Mouse (Mus musculus) gastrocnemius, postnatal 14 days (tissue): Measurements from ENCODE around the gene Slc2a1. TPM values are rescaled to one million over a fixed set of nuclear protein-coding genes. Genes with fewer than 3 reads are reported as not detected.

Experiments
- DNase-seq: peaks from one replicate; pipeline ENCODE4 v3.0.0; 2021; ENCODE audit warnings: mixed read lengths
- intact Hi-C: fragments of 180-260 bp; cut with DNase I; formaldehyde crosslinking; loops from one replicate; pipeline ENCODE4 v1.15.1; 2025; ENCODE audit warnings: low total_unique reads
- total RNA-seq, 2 experiments: library from RNA; stranded (reverse); gene quantifications; 2 replicates each; pipeline ENCODE4 v1.2.3; 2021

Slc2a1 gene
- total RNA-seq, 2 experiments from 2014 or later: 4.8 to 6.6 TPM

GRCm38 (mm10) chr4:119124771-119125273, 16.3 kb downstream of the Slc2a1 start:
- intact Hi-C loops: no loop called here
- DNase-seq: no peak

- intact Hi-C loops: no loop called here
- no peak for DNase-seq
Observed at GRCm38 (mm10) chr4:119125577-119126270, 17.2 kb downstream of the Slc2a1 start.

DNA sequence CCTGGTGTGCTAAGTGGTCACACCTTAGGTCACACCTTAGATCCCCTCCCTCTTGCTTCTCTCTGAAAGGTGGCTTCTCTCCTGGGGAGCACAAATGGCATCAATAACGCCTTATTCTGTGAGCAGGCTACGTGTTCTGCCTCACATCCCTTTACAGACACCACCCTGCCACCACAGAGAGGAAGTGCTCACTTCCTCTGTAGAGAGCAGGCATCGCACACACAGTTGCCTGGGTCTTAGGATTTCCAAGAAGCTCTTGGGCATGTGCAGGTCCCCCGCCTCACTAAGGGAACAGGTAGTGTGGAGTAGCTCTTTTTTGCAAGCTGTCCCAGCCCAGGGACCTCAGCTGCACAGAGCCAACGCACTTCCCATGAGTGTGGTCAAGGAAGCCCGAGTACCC, 18.7 kb downstream of the Slc2a1 start:
- intact Hi-C loops: no loop called here

GRCm38 (mm10) chr4:119128547-119128946, 20.0 kb downstream of the Slc2a1 start:
- intact Hi-C loops: no loop called here
- no peak for DNase-seq

More for the DNA sequence above, 18.7 kb downstream of the Slc2a1 start:
- no peak for DNase-seq

DNA sequence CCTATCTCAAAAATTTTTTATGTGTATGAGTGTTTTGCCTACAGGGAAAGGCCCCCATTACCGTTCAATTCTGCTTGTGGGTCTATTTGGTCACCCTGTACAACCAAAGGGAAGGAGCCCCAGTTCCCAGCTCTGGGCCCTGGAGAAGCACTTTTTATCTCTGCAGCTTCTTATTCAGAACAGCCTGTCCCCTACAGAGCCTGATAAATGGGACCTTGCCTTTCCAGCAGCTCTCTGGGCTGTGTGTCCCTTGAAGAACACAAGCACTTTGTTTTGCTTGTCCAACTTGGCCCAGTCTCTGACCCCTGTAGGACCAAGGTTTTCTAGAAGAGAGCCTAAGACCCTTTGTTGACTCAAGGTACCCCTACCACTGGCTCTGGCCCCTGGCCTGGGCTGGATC, 20.6 kb downstream of the Slc2a1 start:
- intact Hi-C loops: no loop called here
- DNase-seq: no peak

GRCm38 (mm10) chr4:119131189-119131910, 22.8 kb downstream of the Slc2a1 start:
- DNase-seq: no peak

DNA sequence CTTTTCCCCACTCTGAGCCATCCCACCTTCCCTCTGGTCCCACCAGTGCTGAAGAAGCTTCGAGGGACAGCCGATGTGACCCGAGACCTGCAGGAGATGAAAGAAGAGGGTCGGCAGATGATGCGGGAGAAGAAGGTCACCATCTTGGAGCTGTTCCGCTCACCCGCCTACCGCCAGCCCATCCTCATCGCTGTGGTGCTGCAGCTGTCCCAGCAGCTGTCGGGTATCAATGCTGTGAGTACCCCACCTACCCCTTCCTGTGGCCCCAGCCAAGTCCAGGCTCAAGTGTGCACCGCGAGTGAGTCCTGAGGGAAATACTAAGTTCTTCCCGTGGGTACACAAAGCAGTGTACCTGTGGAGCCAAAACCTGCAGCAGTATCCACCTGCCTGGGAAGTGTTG, 24.8 kb downstream of the Slc2a1 start:
- intact Hi-C loops: no loop called here
- no peak for DNase-seq

More at GRCm38 (mm10) chr4:119131189-119131910, 22.8 kb downstream of the Slc2a1 start:
- intact Hi-C loops: no loop called here

DNA sequence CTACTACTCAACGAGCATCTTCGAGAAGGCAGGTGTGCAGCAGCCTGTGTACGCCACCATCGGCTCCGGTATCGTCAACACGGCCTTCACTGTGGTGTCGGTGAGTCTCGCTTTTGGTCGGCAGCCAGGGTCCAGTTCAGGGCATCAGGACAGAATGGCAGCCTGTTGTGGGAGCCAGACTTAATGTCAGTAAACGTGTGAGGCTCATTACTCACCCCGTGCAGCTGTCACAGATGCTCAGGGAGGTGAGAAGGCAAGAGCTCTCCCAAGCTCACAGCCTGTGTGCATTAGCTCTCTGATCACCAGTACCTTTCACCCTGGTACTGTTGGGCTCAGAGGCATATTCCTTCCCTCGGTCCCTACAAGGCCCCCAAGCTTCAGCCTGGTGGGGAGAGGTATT, 25.3 kb downstream of the Slc2a1 start:
- intact Hi-C loops: no loop called here
- no peak for DNase-seq

GRCm38 (mm10) chr4:119137313-119137712, 28.8 kb downstream of the Slc2a1 start:
- intact Hi-C loops: no loop called here
- DNase-seq: no peak

- peak; percentile 49 for DNase-seq
- intact Hi-C loops: no loop called here
Observed at GRCm38 (mm10) chr4:119138171-119138570, 29.7 kb downstream of the Slc2a1 start.

DNA sequence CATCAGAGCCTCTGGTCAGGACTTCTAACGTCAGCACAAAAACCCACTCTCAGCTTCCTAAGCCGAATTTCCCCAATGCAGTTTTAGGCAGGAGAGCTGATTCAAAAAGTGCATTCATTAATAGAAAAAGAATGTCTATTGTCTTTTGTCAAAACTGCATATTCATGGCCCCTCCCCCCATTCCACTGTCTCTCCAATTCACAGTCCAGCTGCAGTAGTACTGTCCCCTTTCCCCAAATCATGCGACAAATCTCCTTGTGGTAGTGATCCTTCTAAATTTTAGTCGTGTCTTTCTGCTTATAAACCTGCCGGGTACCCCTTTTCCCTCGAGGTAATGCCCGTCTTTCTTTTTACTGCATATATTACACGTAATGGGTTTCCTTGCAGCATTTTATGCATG, 30.3 kb downstream of the Slc2a1 start:
- intact Hi-C loops: no loop called here

DNA sequence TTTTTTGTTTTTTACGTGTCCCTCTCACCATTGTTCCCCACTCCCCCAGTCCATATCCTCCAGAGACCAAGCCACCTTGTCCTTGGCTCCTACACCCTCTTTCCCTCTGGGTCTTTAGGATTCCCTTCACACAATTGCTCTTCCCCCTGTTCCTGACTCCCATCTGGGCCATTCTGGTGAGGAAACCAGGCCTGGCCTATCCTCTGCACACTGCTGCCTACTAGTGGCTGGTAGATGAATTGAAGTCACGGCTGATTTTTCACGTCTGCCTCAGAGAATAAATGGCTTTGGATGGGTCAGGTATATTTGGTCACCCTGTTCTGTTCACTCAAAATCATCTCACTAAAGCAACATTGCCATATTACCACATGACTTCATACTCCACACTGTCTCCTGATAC, 31.6 kb downstream of the Slc2a1 start:
- intact Hi-C loops: no loop called here
- DNase-seq: no peak

More for the DNA sequence above, 30.3 kb downstream of the Slc2a1 start:
- no peak for DNase-seq

DNA sequence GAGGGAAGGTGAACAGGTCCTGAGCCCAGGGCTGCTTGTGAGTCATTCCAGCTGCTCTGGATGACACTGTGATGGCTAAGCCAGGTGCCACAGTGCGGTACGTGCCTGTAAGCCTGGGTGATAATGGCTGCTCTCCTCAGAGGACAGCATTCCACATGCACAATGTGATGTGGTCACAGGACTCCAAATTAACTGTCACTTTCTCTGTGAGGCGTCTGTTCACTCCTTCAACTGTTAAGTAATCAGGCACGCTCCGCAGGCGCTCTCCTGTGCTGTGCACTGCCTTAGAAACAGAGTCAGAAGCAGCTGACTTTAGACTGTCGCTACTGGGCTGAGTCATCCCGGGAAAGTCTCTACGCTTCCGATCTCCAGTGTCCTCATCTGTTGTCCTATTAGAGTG, 32.7 kb downstream of the Slc2a1 start:
- no peak for DNase-seq
- intact Hi-C loops: no loop called here

DNA sequence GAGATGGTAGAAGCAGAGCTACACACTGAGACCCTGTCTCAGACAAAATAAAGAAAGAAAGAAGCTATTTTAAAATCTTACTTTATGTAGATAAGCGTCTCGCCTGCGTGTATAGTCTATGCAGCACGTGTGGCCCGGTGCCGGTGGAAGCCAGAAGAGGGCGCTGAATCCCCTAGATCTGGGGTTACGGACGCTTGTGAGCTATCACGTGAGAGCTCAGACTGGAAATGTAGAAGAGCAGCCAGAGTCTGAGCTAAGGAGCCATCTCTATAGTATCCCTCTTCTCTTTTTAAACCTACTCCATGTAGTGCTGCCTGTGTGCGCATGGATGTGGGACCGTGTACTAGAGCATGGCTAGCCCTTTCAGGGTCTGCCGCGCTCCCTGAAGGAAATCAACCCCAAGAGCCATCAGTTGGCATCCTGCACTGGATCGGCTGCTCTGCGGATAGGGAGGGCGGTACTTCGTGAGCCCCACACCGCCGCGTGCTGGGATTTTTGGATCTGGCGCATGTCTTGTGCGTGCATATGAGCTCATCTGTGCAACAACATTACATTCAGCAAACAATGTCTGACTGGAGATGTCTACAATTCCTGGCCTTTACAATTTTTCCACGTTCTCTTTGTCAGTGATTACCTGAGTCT, 33.8 kb downstream of the Slc2a1 start:
- DNase-seq: peak; percentile 62
- intact Hi-C loops: no loop called here

- no peak for DNase-seq
- intact Hi-C loops: no loop called here
Observed at GRCm38 (mm10) chr4:119146816-119147215, 38.3 kb downstream of the Slc2a1 start.

DNA sequence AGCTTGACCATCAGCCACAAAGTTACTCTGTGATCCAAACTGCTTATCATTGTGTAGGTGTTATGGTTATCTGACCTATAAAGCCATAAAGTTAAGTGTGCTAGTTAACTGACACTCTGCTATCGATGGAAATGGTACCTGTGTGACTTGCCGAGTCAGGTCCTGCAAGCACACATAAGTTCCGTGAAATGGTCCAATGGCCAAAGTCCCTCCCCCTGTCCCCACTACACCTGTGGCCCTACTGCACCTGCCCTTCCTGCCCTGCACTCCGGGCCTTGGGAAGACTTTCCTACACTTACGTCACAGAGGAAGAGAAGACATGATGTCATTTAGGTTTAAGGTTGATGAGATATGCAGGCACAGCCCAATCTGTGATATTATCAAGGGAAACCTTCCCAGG, 38.8 kb downstream of the Slc2a1 start:
- intact Hi-C loops: no loop called here
- DNase-seq: no peak

GRCm38 (mm10) chr4:119148741-119149140, 40.2 kb downstream of the Slc2a1 start:
- no peak for DNase-seq
- intact Hi-C loops: no loop called here

- intact Hi-C loops: no loop called here
- peak; percentile 48 for DNase-seq
Observed at GRCm38 (mm10) chr4:119157186-119157585, 48.7 kb downstream of the Slc2a1 start.

- intact Hi-C loops: no loop called here
- no peak for DNase-seq
Observed at GRCm38 (mm10) chr4:119157891-119158290, 49.4 kb downstream of the Slc2a1 start.

GRCm38 (mm10) chr4:119161358-119161757, 52.8 kb downstream of the Slc2a1 start:
- no peak for DNase-seq
- intact Hi-C loops: no loop called here
